ENCODE assay signal across 8 mouse cellular contexts in genomic region chr19:7528639-7529428, GRCm38 (mm10). TPM values are rescaled to one million over a fixed set of nuclear protein-coding genes. Genes with fewer than 3 reads are reported as not detected.
DNase-seq lines count a peak whose midpoint lies in the region; ATAC-seq and TF ChIP-seq lines count a peak whose summit lies in the region.

No protein-coding gene starts in this region.

- no peak overlapping the region for H3K4me2 ChIP-seq in heart, postnatal 0 days (ENCODE audit: low read depth, low read length)
- no peak overlapping the region for H3K4me2 ChIP-seq in liver, embryonic 16.5 days (ENCODE audit: low read depth, low read length)
- H3K4me2 ChIP-seq in neural tube, embryonic 15.5 days, result no peak overlapping the region

- 33% methylated on average over 7 of the region's 7 CpGs for WGBS in heart, postnatal 0 days
- WGBS in large intestine, adult 2 months, result 53% methylated on average over 7 of the region's 7 CpGs
- WGBS in liver, embryonic 16.5 days (ENCODE audit: insufficient replicate concordance), result 49% methylated on average over 7 of the region's 7 CpGs
- WGBS in neural tube, embryonic 15.5 days, result 56% methylated on average over 7 of the region's 7 CpGs

- H3K9ac ChIP-seq in heart, postnatal 0 days (replicated peaks; ENCODE audit: low read depth, low read length), result no peak overlapping the region
- H3K9ac ChIP-seq in liver, embryonic 16.5 days (ENCODE audit: low read depth, low read length), result no peak overlapping the region
- no peak overlapping the region for H3K9ac ChIP-seq in neural tube, embryonic 15.5 days (replicated peaks)

- TF ChIP-seq CTCF in heart, postnatal 0 days (IDR thresholded peaks at IDR 0.05; ENCODE audit: low read depth), result peak; percentile 79

- peak; percentile 80 for DNase-seq in CD4-positive, CD25-positive, alpha-beta regulatory T cell, adult 2 months (ENCODE audit: low read depth, low spot score)
- peak; percentile 35 for DNase-seq in adrenal gland, adult 2 months
- peak; percentile 49 for DNase-seq in embryo, embryonic 9.5 days (ENCODE audit: extremely low spot score)
- peak; percentile 48 for DNase-seq in heart, postnatal 0 days (ENCODE audit: low spot score)
- DNase-seq in large intestine, adult 2 months (ENCODE audit: low read depth, low spot score), result peak; percentile 19
- DNase-seq in thymus, postnatal 25 days, result peak; percentile 58

- ATAC-seq in heart, postnatal 0 days (ENCODE audit: insufficient read depth, low read depth), result no peak
- ATAC-seq in liver, embryonic 16.5 days (ENCODE audit: low read depth), result peak; percentile 30; the same call in 1 of the 2 replicates
- peak; percentile 85; the same call in 1 of the 2 replicates for ATAC-seq in neural tube, embryonic 15.5 days (ENCODE audit: low FRiP score)

- H3K27ac ChIP-seq in heart, postnatal 0 days (ENCODE audit: low read depth), result no peak overlapping the region
- H3K27ac ChIP-seq in liver, embryonic 16.5 days (ENCODE audit: low read length), result no peak overlapping the region
- H3K27ac ChIP-seq in neural tube, embryonic 15.5 days (replicated peaks), result no peak overlapping the region

- no peaks in the 10 kb centered on the region for H3K9me3 ChIP-seq in heart, postnatal 0 days (replicated peaks; ENCODE audit: control insufficient read depth, low read length)
- no peaks in the 10 kb centered on the region for H3K9me3 ChIP-seq in liver, embryonic 16.5 days (replicated peaks; ENCODE audit: control insufficient read depth, low read length)
- H3K9me3 ChIP-seq in neural tube, embryonic 15.5 days (replicated peaks), result no peaks in the 10 kb centered on the region

- no peaks in the 10 kb centered on the region for H3K4me1 ChIP-seq in heart, postnatal 0 days (ENCODE audit: control insufficient read depth, insufficient read depth)
- H3K4me1 ChIP-seq in liver, embryonic 16.5 days (ENCODE audit: control insufficient read depth, low read depth, low read length), result no peaks in the 10 kb centered on the region
- H3K4me1 ChIP-seq in neural tube, embryonic 15.5 days, result peaks cover 5% of the 10 kb centered on the region

- no peaks in the 10 kb centered on the region for H3K27me3 ChIP-seq in heart, postnatal 0 days (ENCODE audit: control insufficient read depth, insufficient read depth, low read length)
- H3K27me3 ChIP-seq in liver, embryonic 16.5 days (ENCODE audit: control insufficient read depth, insufficient read depth, low read depth, low read length), result no peaks in the 10 kb centered on the region
- no peaks in the 10 kb centered on the region for H3K27me3 ChIP-seq in neural tube, embryonic 15.5 days (replicated peaks)

- no peak for TF ChIP-seq EP300 in heart, postnatal 0 days (IDR thresholded peaks at IDR 0.05; ENCODE audit: low read depth)

- no peak overlapping the region for H3K4me3 ChIP-seq in heart, postnatal 0 days (ENCODE audit: low read depth, low read length)
- H3K4me3 ChIP-seq in liver, embryonic 16.5 days (ENCODE audit: low read depth, low read length), result no peak overlapping the region
- no peak overlapping the region for H3K4me3 ChIP-seq in neural tube, embryonic 15.5 days (replicated peaks)

- H3K36me3 ChIP-seq in heart, postnatal 0 days (replicated peaks; ENCODE audit: control insufficient read depth, insufficient read depth, low read length), result peaks cover 63% of the 10 kb centered on the region
- H3K36me3 ChIP-seq in liver, embryonic 16.5 days (ENCODE audit: control insufficient read depth, insufficient read depth), result peaks cover 8% of the 10 kb centered on the region; the same call in 1 of the 2 replicates
- peaks cover 43% of the 10 kb centered on the region for H3K36me3 ChIP-seq in neural tube, embryonic 15.5 days

RNA-seq across cellular contexts. Expression of gene Pla2g16, which starts 28.4 kb away (rescaled TPM):
- total RNA-seq in adrenal gland, adult 2 months (2021), result 100 to 1,000 TPM in 1 of 2 experiments, 10 to 100 TPM in 1; 53.9 to 113 TPM
- 10.9 and 13.6 TPM in 2 replicates for polyA plus RNA-seq in adrenal gland, adult 2 months (2012; rRNA removed)
- total RNA-seq in heart, postnatal 0 days (2014; rRNA removed; ENCODE audit: low replicate concordance), result 41.6 and 45.6 TPM in 2 replicates
- polyA plus RNA-seq in heart, postnatal 0 days (2015; fragmentation: Nextera tagmentation; extraction: Ambion mirVana), result 69.2 and 74.1 TPM in 2 replicates
- polyA plus RNA-seq in large intestine, adult 2 months (2012; rRNA removed), result 27.6 and 40.2 TPM in 2 replicates
- 18.8 and 23.0 TPM in 2 replicates for polyA plus RNA-seq in liver, embryonic 16.5 days (2015; fragmentation: Nextera tagmentation; extraction: Ambion mirVana)
- 4.7 and 6.9 TPM in 2 replicates for polyA plus RNA-seq in neural tube, embryonic 15.5 days (2015; fragmentation: Nextera tagmentation; extraction: Ambion mirVana)

RNA-seq across cellular contexts. Expression of gene Atl3, which starts 35.0 kb away (rescaled TPM):
- total RNA-seq in adrenal gland, adult 2 months (2021), result 100 to 1,000 TPM in 1 of 2 experiments, 10 to 100 TPM in 1; 94.1 to 107 TPM
- 10.9 and 14.4 TPM in 2 replicates for polyA plus RNA-seq in adrenal gland, adult 2 months (2012; rRNA removed)
- 15.2 and 17.1 TPM in 2 replicates for total RNA-seq in heart, postnatal 0 days (2014; rRNA removed; ENCODE audit: low replicate concordance)
- polyA plus RNA-seq in heart, postnatal 0 days (2015; fragmentation: Nextera tagmentation; extraction: Ambion mirVana), result 5.4 and 6.3 TPM in 2 replicates
- 7.1 and 9.3 TPM in 2 replicates for polyA plus RNA-seq in large intestine, adult 2 months (2012; rRNA removed)
- polyA plus RNA-seq in liver, embryonic 16.5 days (2015; fragmentation: Nextera tagmentation; extraction: Ambion mirVana), result 5.5 and 5.6 TPM in 2 replicates
- polyA plus RNA-seq in neural tube, embryonic 15.5 days (2015; fragmentation: Nextera tagmentation; extraction: Ambion mirVana), result 7.0 and 7.6 TPM in 2 replicates

RNA-seq across cellular contexts. Expression of gene Rtn3, which starts 45.8 kb away (rescaled TPM):
- 100 to 1,000 TPM; 133 to 151 TPM for total RNA-seq in adrenal gland, adult 2 months (2021)
- polyA plus RNA-seq in adrenal gland, adult 2 months (2012; rRNA removed), result 115 and 137 TPM in 2 replicates
- 67.7 and 70.4 TPM in 2 replicates for total RNA-seq in heart, postnatal 0 days (2014; rRNA removed; ENCODE audit: low replicate concordance)
- 99.7 and 105 TPM in 2 replicates for polyA plus RNA-seq in heart, postnatal 0 days (2015; fragmentation: Nextera tagmentation; extraction: Ambion mirVana)
- 79.9 and 96.3 TPM in 2 replicates for polyA plus RNA-seq in large intestine, adult 2 months (2012; rRNA removed)
- polyA plus RNA-seq in liver, embryonic 16.5 days (2015; fragmentation: Nextera tagmentation; extraction: Ambion mirVana), result 59.7 and 63.8 TPM in 2 replicates
- 588 and 670 TPM in 2 replicates for polyA plus RNA-seq in neural tube, embryonic 15.5 days (2015; fragmentation: Nextera tagmentation; extraction: Ambion mirVana)

Comparison
In these comparisons a context has a peak if more than half of its experiments do, and no peak if none do; other contexts are left out.
1. DNase-seq: peak in every context shown above with its lines; median percentile 80 in CD4-positive, CD25-positive, alpha-beta regulatory T cell, adult 2 months; 58 in thymus, postnatal 25 days; 49 in embryo, embryonic 9.5 days; 48 in heart, postnatal 0 days; 35 in adrenal gland, adult 2 months; 19 in large intestine, adult 2 months.